ENCODE assay signal across 8 mouse cellular contexts in the genomic region with DNA sequence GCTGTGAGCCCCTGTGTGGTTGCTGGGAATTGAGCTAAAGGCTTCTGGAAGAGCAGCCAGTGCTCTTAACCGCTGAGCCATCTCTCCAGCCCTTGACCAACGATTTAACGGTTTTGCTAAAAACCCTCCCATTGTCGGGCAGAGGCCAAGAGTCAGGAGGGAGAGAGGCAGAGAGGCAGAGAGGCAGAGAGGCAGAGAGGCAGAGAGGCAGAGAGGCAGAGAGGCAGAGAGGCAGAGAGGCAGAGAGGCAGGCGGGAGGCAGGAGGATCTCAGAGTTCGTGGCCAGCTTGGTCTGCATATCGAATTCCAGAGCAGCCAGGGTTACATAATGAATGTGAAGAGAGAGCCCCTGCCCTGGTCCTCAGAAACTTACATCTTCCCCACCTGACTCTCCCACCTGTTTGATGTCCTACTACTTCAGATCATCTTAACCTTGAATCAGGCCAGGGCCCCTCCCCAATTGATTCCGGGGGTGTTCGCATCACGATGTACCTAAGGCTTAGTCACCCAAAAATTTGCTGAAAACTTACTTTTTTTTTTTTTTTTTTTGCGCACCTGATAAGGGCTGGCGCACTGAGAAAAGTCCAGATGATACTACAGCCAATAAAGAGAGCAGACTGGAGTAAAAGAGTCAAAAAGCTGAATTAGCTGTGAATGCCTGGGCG. TPM values are rescaled to one million over a fixed set of nuclear protein-coding genes. Genes with fewer than 3 reads are reported as not detected.
DNase-seq lines count a peak whose midpoint lies in the region; ATAC-seq and TF ChIP-seq lines count a peak whose summit lies in the region.

No protein-coding gene starts in this region.

- H3K4me3 ChIP-seq in gastrocnemius, adult 2 months: peak overlapping the region; percentile 78
- H3K4me3 ChIP-seq in embryonic facial prominence, embryonic 15.5 days (replicated peaks): peak overlapping the region; percentile 54
- H3K4me3 ChIP-seq in limb, embryonic 15.5 days: peak overlapping the region; percentile 50

- no peak overlapping the region for H3K9ac ChIP-seq in embryonic facial prominence, embryonic 15.5 days
- H3K9ac ChIP-seq in limb, embryonic 15.5 days: no peak overlapping the region

- H3K9me3 ChIP-seq in embryonic facial prominence, embryonic 15.5 days (replicated peaks): no peaks in the 10 kb centered on the region
- no peaks in the 10 kb centered on the region for H3K9me3 ChIP-seq in limb, embryonic 15.5 days

- WGBS in embryonic facial prominence, embryonic 15.5 days: 7% methylated on average over 13 of the region's 13 CpGs
- 7% methylated on average over 13 of the region's 13 CpGs for WGBS in limb, embryonic 15.5 days

- H3K27me3 ChIP-seq in embryonic facial prominence, embryonic 15.5 days: peaks cover 10% of the 10 kb centered on the region; the same call in 1 of the 2 replicates
- peaks cover 17% of the 10 kb centered on the region for H3K27me3 ChIP-seq in limb, embryonic 15.5 days

- 0 out of 2 replicates have a peak, but pooled peaks cover 4% of the 10 kb centered on the region for H3K4me1 ChIP-seq in embryonic facial prominence, embryonic 15.5 days
- no peaks in the 10 kb centered on the region; the same call in 1 of the 2 replicates for H3K4me1 ChIP-seq in limb, embryonic 15.5 days

- peak overlapping the region; percentile 84 for H3K27ac ChIP-seq in gastrocnemius, adult 2 months
- no peak overlapping the region for H3K27ac ChIP-seq in embryonic facial prominence, embryonic 15.5 days (replicated peaks)
- no peak overlapping the region for H3K27ac ChIP-seq in limb, embryonic 15.5 days

- no peaks in the 10 kb centered on the region for H3K36me3 ChIP-seq in embryonic facial prominence, embryonic 15.5 days
- H3K36me3 ChIP-seq in limb, embryonic 15.5 days: no peaks in the 10 kb centered on the region

- TF ChIP-seq CTCF in gastrocnemius, adult 2 months (IDR thresholded peaks at IDR 0.05): no peak

- no peak for ATAC-seq in embryonic facial prominence, embryonic 15.5 days (ENCODE audit: insufficient number of reproducible peaks, low FRiP score, low TSS enrichment, low read depth)
- ATAC-seq in limb, embryonic 15.5 days (ENCODE audit: insufficient number of reproducible peaks, low FRiP score, low TSS enrichment, low read depth): no peak
- no peak for ATAC-seq in frontal cortex, adult (ENCODE audit: low TSS enrichment)
- ATAC-seq in megakaryocyte-erythroid progenitor cell, adult 5-6 weeks (replicated peaks; ENCODE audit: low FRiP score, low TSS enrichment, poor library complexity, severe bottlenecking): no peak

- H3K4me2 ChIP-seq in embryonic facial prominence, embryonic 15.5 days (replicated peaks): peak overlapping the region; percentile 62
- peak overlapping the region; percentile 65 for H3K4me2 ChIP-seq in limb, embryonic 15.5 days

- intact Hi-C loops in gastrocnemius, adult 2 months (cut with DNase I): no loop called here

- peak; percentile 16 for DNase-seq in gastrocnemius, adult 2 months
- no peak for DNase-seq in gastrocnemius, postnatal 10 days
- peak; percentile 14 for DNase-seq in A20 (ENCODE audit: low read depth, low spot score)
- DNase-seq in embryo, embryonic 9.5 days (ENCODE audit: extremely low spot score): no peak

RNA-seq across cellular contexts. Expression of a gene that starts 13.1 kb away (rescaled TPM):
- 10 to 100 TPM; 37.7 to 60.5 TPM for total RNA-seq in gastrocnemius, adult 2 months (2021)
- total RNA-seq in gastrocnemius, postnatal 10 days (2021): 10 to 100 TPM; 31.3 to 31.8 TPM
- polyA plus RNA-seq in embryonic facial prominence, embryonic 15.5 days (2015; fragmentation: Nextera tagmentation; extraction: Ambion mirVana): 9.8 and 10.4 TPM in 2 replicates
- polyA plus RNA-seq in limb, embryonic 15.5 days (2015; fragmentation: Nextera tagmentation; extraction: Ambion mirVana): 5.4 and 5.6 TPM in 2 replicates
- total RNA-seq in megakaryocyte-erythroid progenitor cell, adult 5-6 weeks (2014; fragmentation: Nextera tagmentation): not detected in 2 replicates
- not detected in 2 replicates for total RNA-seq in megakaryocyte-erythroid progenitor cell, adult 5-6 weeks (2017)

RNA-seq across cellular contexts. Expression of a gene that starts 58.9 kb away (rescaled TPM):
- 10 to 100 TPM; 15.7 to 16.4 TPM for total RNA-seq in gastrocnemius, adult 2 months (2021)
- 10 to 100 TPM; 18.8 to 20.1 TPM for total RNA-seq in gastrocnemius, postnatal 10 days (2021)
- polyA plus RNA-seq in embryonic facial prominence, embryonic 15.5 days (2015; fragmentation: Nextera tagmentation; extraction: Ambion mirVana): 35.6 and 37.1 TPM in 2 replicates
- 33.3 and 35.7 TPM in 2 replicates for polyA plus RNA-seq in limb, embryonic 15.5 days (2015; fragmentation: Nextera tagmentation; extraction: Ambion mirVana)
- total RNA-seq in megakaryocyte-erythroid progenitor cell, adult 5-6 weeks (2014; fragmentation: Nextera tagmentation): 16.5 and 18.1 TPM in 2 replicates
- total RNA-seq in megakaryocyte-erythroid progenitor cell, adult 5-6 weeks (2017): 13.3 and 23.8 TPM in 2 replicates

RNA-seq across cellular contexts. Expression of a gene that starts 59.0 kb away (rescaled TPM):
- total RNA-seq in gastrocnemius, adult 2 months (2021): not detected
- under 1 TPM; 0.26 to 0.32 TPM for total RNA-seq in gastrocnemius, postnatal 10 days (2021)
- 3.1 and 3.7 TPM in 2 replicates for polyA plus RNA-seq in embryonic facial prominence, embryonic 15.5 days (2015; fragmentation: Nextera tagmentation; extraction: Ambion mirVana)
- polyA plus RNA-seq in limb, embryonic 15.5 days (2015; fragmentation: Nextera tagmentation; extraction: Ambion mirVana): 3.3 and 3.5 TPM in 2 replicates
- not detected in 2 replicates for total RNA-seq in megakaryocyte-erythroid progenitor cell, adult 5-6 weeks (2014; fragmentation: Nextera tagmentation)
- 0.08 TPM in 1 of 2 replicates, not detected in the other for total RNA-seq in megakaryocyte-erythroid progenitor cell, adult 5-6 weeks (2017)

Comparison
In these comparisons a context has a peak if more than half of its experiments do, and no peak if none do; other contexts are left out.
1. DNase-seq: peak in gastrocnemius, adult 2 months (single experiment) and A20 (single experiment); none in gastrocnemius, postnatal 10 days (single experiment) and embryo, embryonic 9.5 days (single experiment).
2. RNA of a gene that starts 13.1 kb away (total RNA-seq): 37.7 to 60.5 TPM in gastrocnemius, adult 2 months and 31.3 to 31.8 TPM in gastrocnemius, postnatal 10 days; not detected in megakaryocyte-erythroid progenitor cell, adult 5-6 weeks; every median in the first group is over 10 times any median in the second.
3. Peak in every context shown above with its lines, with median percentiles within 50 percentile points of each other: H3K4me3 ChIP-seq.